Comparison of ENCODE assay signal across 11 mouse cellular contexts in the genomic region with DNA sequence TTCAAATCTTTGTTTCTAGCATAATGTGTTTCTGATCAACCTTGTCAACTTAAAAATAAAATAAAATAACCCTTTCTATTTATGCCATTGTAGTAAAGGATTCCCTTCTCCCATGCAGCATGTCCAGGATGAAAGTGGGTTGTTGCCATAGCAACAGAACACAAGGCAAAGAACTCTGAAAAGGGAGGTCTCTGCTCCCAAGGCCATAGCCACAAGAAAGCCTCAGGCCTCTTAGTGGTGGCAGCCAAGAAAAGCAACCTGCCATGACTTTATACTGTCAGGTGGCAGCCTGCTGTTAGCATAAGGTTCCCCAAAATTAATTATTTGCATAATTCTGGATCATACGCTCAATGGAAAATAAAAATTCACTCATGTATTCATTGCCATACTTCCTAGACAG.
A peak's percentile ranks its signal among the peaks of the same experiment; 100 is the strongest.
DNase-seq lines count a peak whose midpoint lies in the region; ATAC-seq lines count a peak whose summit lies in the region.
"Had no signal": no experiment of that assay in that cellular context is flagged by ENCODE, and none has a peak within 500 bp of the region (broad histone marks: within the 10 kb centered on the region; RNA-seq: fewer than 3 reads in every experiment).

No protein-coding gene starts in this region.

- no peak overlapping the region for H3K4me2 ChIP-seq in forebrain, embryonic 11.5 days (ENCODE audit: low read depth, low read length, severe bottlenecking)
- H3K4me2 ChIP-seq in midbrain, embryonic 12.5 days (replicated peaks) = no peak overlapping the region
- H3K4me2 ChIP-seq: heart, embryonic 12.5 days had no signal

- ATAC-seq in forebrain, embryonic 11.5 days (replicated peaks; ENCODE audit: low FRiP score) = 0 out of 2 replicates have a peak, but pooled peaks have one; percentile 39
- peak; percentile 31; the same call in 1 of the 2 replicates for ATAC-seq in midbrain, embryonic 12.5 days (ENCODE audit: low FRiP score, low read depth)

- no peaks in the 10 kb centered on the region; the same call in 1 of the 2 replicates for H3K4me1 ChIP-seq in forebrain, embryonic 11.5 days (replicated peaks; ENCODE audit: control insufficient read depth, insufficient read depth, low read length)
- peaks cover 31% of the 10 kb centered on the region for H3K4me1 ChIP-seq in forebrain, embryonic 10.5 days
- H3K4me1 ChIP-seq in midbrain, embryonic 12.5 days = peaks cover 27% of the 10 kb centered on the region

- H3K36me3 ChIP-seq in forebrain, embryonic 11.5 days (ENCODE audit: control insufficient read depth, insufficient read depth, low read length) = no peaks in the 10 kb centered on the region
- no peaks in the 10 kb centered on the region for H3K36me3 ChIP-seq in forebrain, embryonic 10.5 days (replicated peaks)
- H3K36me3 ChIP-seq in midbrain, embryonic 12.5 days = no peaks in the 10 kb centered on the region
- H3K36me3 ChIP-seq: heart, embryonic 12.5 days had no signal

- no peak overlapping the region for H3K9ac ChIP-seq in forebrain, embryonic 11.5 days (ENCODE audit: low read length)
- H3K9ac ChIP-seq in midbrain, embryonic 12.5 days (replicated peaks) = no peak overlapping the region
- H3K9ac ChIP-seq: heart, embryonic 12.5 days had no signal

- WGBS in forebrain, embryonic 11.5 days = 88% methylated on average over 1 of the region's 1 CpGs
- 85% methylated on average over 1 of the region's 1 CpGs for WGBS in forebrain, embryonic 10.5 days
- 71% methylated on average over 1 of the region's 1 CpGs for WGBS in midbrain, embryonic 12.5 days

- no peak for DNase-seq in forebrain, embryonic 11.5 days (ENCODE audit: low spot score)
- DNase-seq in forebrain, embryonic 10.5 days (ENCODE audit: extremely low spot score, low spot score) = no peak
- peak; percentile 28 for DNase-seq in ES-CJ7 (ENCODE audit: low read depth, low spot score)
- peak; percentile 38 to 46 for DNase-seq in cerebellum, postnatal 14 days
- no peak for DNase-seq in natural killer cell, adult 2 months (ENCODE audit: low spot score in 2 of 2)
- no peak for DNase-seq in gastrocnemius, postnatal 25 days
- DNase-seq: kidney, postnatal 25 days; lung, adult 2 months had no signal

- no peak overlapping the region for H3K4me3 ChIP-seq in forebrain, embryonic 11.5 days (ENCODE audit: low read depth, low read length)
- H3K4me3 ChIP-seq in forebrain, embryonic 10.5 days = no peak overlapping the region
- H3K4me3 ChIP-seq in midbrain, embryonic 12.5 days = no peak overlapping the region
- H3K4me3 ChIP-seq: heart, embryonic 12.5 days; megakaryocyte, embryonic 14.5 days had no signal

- no peaks in the 10 kb centered on the region for H3K27me3 ChIP-seq in forebrain, embryonic 11.5 days (ENCODE audit: control insufficient read depth, insufficient read depth, low read length)
- H3K27me3 ChIP-seq in forebrain, embryonic 10.5 days (ENCODE audit: poor library complexity, severe bottlenecking) = no peaks in the 10 kb centered on the region
- H3K27me3 ChIP-seq in midbrain, embryonic 12.5 days = 0 out of 2 replicates have a peak, but pooled peaks cover 5% of the 10 kb centered on the region
- H3K27me3 ChIP-seq: heart, embryonic 12.5 days had no signal

- no peak overlapping the region for H3K27ac ChIP-seq in forebrain, embryonic 11.5 days (ENCODE audit: low read depth, low read length)
- no peak overlapping the region for H3K27ac ChIP-seq in forebrain, embryonic 10.5 days
- no peak overlapping the region for H3K27ac ChIP-seq in midbrain, embryonic 12.5 days (replicated peaks)

- no peaks in the 10 kb centered on the region for H3K9me3 ChIP-seq in forebrain, embryonic 11.5 days (ENCODE audit: control insufficient read depth, low read length)
- no peaks in the 10 kb centered on the region for H3K9me3 ChIP-seq in forebrain, embryonic 10.5 days
- H3K9me3 ChIP-seq in midbrain, embryonic 12.5 days = no peaks in the 10 kb centered on the region
- H3K9me3 ChIP-seq: heart, embryonic 12.5 days had no signal

Comparison
In these comparisons a context has a peak if more than half of its experiments do, and no peak if none do; other contexts are left out.
1. DNase-seq: peak in ES-CJ7 (single experiment) and cerebellum, postnatal 14 days (2 of 2); none in forebrain, embryonic 11.5 days (single experiment), forebrain, embryonic 10.5 days (single experiment), natural killer cell, adult 2 months (0 of 2) and gastrocnemius, postnatal 25 days (single experiment).